Mouse (Mus musculus) spleen, postnatal 4 days (tissue): ENCODE data around the gene Haao.

Experiments
- DNase-seq, 2 experiments: peaks; one replicate each; pipeline ENCODE4 v3.0.0; 2022; ENCODE audit warnings: low spot score in 2 of 2

Haao gene

DNA sequence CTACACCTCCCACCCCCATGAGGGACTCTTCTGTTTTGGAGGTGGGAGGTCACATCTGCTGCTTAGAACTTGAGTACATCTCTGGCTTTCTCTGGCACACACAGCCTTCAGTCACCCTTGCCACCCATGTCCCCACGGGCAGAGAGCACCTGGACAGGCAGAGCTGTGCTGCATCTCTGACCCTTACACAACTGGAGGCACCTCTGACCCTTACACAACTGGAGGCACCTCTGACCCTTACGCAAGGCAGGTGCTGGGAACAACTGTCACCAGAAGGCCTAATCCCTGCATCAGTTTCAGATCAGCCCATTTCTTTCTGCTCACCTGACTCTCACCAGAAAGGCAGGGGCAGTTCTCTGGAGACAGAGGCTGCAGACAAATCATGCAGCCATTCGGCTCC, 11.7 kb downstream of the Haao start:
- peak in 1 of 2 experiments; percentile 12 for DNase-seq

GRCm38 (mm10) chr17:83834120-83834519, 13.6 kb downstream of the Haao start:
- DNase-seq = no peak

DNA sequence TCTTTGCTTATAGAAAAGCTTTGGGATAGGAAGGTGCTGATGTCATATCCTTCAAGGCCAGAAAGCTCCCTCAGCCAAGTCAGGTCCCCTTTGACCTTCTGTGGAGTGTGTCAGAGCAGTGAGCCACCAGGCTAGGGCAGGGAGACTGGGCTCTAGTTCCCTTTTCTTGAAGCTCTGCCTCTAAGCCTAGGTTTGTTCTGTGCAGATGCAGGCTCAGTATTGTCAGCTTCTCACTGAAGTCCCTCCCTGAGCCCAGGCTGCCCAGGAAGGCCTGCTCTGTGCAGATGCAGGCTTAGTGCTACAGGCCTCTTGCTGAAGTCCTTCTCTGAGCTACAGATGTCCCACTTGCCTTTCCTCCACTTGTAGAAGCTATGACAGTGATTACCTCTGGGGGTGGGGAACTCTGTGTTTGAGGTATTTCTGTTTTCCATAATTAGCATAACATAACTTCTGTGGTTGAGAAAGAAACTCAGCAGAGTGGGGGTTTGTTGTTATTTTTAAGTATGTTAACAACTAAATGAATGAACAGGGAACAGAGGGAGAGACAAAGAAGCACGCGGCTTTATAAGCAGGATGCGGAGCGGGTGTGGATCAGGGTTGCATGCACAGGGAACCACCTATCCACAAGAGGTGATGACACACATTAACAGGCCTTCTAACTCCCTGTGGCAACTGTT, 17.0 kb downstream of the Haao start:
- DNase-seq = no peak

GRCm38 (mm10) chr17:83829356-83829755, 18.4 kb downstream of the Haao start:
- no peak for DNase-seq

DNA sequence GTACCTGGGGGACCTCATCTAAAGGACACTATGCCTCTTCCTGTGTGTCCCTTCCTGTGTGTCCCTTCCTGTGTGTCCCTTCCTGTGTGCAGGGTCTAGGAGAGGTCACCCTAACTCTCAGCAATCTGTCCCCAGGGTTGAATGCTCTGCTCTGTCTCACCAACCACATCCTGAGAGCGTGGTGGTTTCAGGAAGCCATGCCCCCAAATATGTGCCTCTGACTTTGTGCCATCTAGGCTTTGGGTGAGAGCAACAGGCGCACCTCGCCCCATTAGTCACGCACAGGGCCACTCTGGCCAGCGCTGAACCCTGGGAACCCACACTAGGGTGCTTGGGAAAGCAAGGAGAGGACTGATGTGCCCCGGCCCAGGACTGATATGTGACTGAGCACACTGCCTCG, 23.9 kb downstream of the Haao start:
- no peak for DNase-seq

DNA sequence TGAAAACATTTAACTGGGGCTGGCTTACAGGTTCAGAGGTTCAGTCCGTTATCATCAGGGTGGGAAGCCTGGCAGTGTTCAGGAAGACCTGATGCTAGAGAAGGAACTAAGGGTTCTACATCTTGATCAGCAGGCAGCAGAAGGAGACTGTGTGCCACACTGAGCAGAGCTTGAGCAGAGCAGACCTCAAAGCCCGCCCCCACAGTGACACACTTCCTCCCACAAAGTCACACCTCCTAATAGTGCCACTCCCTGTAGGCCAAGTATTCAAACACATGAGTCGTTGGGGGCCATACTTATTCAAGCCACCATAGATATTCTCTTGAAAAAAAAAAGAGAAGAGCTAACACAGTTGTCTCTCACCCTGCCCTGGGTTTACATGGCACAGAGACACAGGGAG, 25.9 kb downstream of the Haao start:
- no peak for DNase-seq

DNA sequence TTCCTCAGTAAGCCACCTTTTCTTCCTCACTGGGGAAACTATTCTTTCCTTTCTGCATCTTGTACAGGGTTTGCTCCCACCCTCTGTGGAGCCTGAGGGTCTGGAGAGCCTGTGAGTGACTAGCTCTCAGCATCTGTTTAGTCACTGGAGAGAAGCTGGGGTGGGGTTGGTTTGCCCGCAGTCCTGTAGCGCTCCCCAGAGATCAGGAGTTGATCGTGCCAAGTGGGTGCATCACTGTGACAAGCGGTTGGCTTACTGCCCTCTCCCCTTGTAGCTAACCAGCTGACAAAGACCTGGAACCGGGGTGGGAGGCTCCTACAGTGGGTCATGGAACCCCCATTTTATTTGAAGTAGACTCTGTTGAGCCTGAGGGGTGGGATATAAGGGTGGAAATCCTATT, 27.1 kb downstream of the Haao start:
- no peak for DNase-seq

- DNase-seq = no peak
Measured at GRCm38 (mm10) chr17:83819503-83819902, 28.3 kb downstream of the Haao start.

DNA sequence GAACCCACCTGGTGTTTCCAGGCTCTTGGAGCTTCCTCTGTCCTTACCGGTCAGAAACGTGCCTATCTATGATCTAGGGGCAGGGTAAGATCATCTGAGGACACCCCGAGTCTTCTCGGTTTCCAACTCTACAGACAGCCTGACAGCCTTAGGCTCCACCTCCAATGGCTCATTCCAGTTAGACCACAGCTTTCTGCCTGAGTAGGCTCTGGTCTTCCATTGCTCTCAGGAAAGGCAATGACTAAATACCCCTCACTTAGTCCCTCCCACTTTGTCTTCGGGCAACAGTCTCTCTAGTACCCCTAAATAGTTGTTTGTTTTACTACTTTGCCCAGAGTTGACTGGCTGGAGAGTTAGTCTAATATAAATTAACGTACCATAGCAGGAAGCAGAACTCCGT, 30.8 kb downstream of the Haao start:
- DNase-seq = no peak

DNA sequence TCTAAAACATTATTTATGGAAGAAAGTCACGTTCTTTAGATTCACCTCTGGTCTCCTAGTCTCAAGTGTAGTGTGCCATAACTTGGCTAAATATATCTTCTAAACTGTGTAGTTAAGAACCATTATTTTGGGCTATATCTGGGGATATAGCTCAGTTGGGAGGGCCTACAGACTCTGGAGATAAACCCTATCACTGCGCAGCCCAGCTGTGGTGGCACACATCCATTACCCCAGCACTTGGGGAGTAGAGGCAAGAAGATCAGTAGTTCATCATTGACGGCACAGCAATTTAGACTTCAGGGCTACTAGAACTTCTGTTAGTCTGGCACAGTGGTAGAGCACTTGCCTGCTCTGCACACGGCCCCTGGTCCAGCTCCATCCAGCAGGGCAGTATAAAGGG, 34.7 kb downstream of the Haao start:
- DNase-seq = no peak

- DNase-seq = no peak
Measured at GRCm38 (mm10) chr17:83812200-83812944, 35.4 kb downstream of the Haao start.

DNA sequence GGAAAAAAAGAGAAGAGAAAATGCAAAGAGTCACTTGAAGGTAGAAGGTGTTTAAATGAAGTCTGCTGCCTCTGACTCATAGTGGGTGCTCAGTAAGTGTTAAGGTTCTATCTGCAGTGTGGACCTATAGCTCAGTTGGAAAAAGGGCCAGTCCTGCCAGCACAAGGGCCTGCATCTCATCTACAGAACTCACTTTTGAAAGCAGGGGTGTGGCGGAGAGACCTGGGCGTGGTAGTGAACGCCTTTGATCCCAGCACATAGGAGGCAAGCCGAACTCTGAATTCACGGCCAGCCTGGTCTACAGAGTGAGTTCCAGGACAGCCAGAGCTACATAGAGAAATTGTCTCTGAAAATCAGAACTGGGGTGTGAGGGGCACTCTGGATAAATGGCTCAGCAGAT, 37.5 kb downstream of the Haao start:
- DNase-seq = peak in 1 of 2 experiments; percentile 39

DNA sequence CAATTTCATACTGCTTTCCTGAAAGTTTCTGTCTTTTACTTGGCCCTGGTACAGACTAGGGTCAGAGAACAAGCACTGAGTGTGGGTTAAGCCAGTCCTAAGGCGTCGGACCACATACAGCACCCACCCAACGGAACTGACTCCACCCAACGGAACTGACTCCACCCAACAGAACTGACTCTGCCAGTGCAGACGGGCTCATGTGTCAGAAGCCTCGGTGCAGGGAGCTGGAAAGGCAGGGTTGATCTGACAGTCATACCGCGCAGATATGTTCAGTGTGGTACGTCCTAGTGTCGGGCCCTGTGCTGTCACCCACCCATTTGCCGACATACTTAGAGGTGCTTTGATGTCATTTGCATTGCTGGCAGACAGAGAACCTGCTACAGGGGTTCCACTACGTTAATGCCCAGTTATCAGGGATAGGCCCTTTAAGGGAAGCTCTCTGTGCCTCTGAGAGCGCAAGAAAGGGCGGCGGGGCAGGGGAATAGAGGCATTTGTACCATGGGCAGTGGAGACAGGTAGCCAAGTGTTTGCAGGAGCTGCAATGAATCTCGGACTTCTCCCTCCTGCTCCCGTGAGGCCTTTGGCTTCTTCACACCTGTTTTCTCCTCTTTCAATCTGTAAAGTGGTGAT, 38.5 kb downstream of the Haao start:
- peak; percentile 60 to 74 for DNase-seq

GRCm38 (mm10) chr17:83808476-83809098, 39.2 kb downstream of the Haao start:
- no peak for DNase-seq

DNA sequence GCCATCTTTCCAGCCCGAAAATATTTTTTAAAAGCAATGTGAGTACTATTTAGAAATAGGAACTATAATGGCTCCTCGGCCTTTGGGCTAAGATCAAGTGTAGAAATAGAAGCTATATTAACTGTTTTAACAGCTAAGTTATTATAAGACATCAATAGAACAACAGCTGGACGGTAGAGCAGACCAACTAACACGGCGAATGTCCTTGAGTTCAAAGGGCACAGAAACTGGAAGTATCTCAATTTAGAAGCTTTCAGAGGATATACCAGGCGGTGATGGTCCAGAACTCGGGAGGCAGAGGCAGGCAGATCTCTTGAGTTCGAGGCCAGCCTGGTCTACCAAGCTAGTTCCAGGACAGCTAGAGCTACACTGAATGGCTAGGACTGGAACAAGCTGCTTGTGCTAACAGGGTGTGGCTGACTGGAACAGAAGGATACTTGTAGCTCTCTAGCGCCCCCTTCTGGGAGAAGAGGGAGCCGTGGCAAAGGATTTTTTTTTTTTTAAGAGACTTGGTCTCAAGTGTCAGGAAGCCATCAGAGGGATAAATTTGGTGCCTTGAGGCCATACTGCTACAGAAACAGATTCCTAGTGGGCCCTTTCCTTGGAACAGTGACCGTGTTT, 39.9 kb downstream of the Haao start:
- DNase-seq = peak; percentile 81 to 90

DNA sequence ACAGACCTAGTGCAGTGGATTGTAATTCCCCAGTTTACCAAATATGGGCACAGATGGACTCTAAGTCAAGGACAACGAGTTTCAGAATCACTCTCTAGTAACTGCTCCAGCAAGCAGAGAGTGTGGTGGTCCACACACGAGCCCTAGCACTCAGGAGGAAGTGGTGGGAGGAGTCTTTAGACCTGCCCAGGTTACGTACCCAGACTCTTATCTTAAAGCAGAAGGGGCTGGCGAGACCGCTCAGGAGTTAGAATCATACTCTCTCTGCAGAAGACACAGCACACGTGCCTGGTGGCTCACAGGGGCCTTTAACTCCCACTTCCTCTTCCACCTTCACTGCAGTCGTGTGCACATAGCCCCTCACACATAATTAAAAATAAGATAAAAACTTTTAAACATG, 40.4 kb downstream of the Haao start:
- peak in 1 of 2 experiments; percentile 41 for DNase-seq

GRCm38 (mm10) chr17:83805078-83805477, 42.7 kb downstream of the Haao start:
- DNase-seq = no peak

GRCm38 (mm10) chr17:83803987-83804386, 43.8 kb downstream of the Haao start:
- no peak for DNase-seq

- no peak for DNase-seq
Measured at GRCm38 (mm10) chr17:83799506-83800050, 48.2 kb downstream of the Haao start.

DNA sequence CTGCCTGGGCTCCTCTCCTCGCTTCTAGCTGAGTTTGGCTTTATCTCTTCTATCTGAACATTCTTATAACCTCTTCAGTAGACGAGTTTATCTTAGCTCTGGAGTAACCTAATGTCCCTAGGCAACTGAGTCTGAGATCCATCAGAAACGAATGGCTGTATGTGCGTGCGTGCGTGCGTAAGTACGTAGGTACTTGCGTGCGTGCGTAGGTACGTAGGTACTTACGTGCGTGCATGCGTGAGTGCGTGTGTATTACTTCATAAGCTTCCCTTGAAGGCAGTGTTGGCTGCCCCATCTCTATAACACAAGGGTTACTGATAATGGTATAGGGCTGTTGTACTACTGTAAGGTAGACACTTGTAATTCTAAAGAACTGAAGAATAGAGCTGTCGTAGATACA, 52.6 kb downstream of the Haao start:
- no peak for DNase-seq

- DNase-seq = no peak
Measured at GRCm38 (mm10) chr17:83792388-83792787, 55.4 kb downstream of the Haao start.

DNA sequence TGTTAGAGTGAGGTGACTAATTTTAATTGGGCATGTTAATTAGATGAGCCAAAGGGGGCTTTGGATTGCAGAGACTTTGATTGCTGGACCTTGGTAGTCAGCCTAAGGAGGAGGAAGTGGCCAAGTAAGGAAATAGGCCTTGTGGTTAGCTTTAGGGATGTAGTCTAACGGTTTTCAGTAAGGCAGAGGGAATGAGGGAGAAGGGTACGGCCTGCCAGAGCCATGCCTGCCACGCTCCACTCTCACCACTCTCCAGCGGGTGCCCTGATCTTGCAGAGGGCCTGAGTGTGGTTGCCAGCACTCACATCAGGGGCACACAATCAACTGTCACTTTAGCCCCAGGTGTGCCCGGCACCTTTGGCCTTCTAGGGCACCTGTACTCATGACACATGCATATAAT, 57.6 kb downstream of the Haao start:
- DNase-seq = no peak
